Mouse (Mus musculus): ENCODE measurements around the gene Rrm2. TPM values are rescaled to one million over a fixed set of nuclear protein-coding genes. Genes with fewer than 3 reads are reported as not detected.

Gene Rrm2
- polyA plus RNA-seq, 1 experiment from 2014 or later = 120 TPM

- ATAC-seq (ENCODE audit: low read depth) (peak; percentile 45), DNase-seq (ENCODE audit: low spot score) (peak; percentile 96)
- WGBS = 28% methylated on average over 5 of the region's 5 CpGs
- peaks cover 30% of the 10 kb centered on the region for H3K36me3 ChIP-seq (ENCODE audit: control insufficient read depth, insufficient read depth, low read length)
- no peak overlapping the region; the same call in 1 of the 2 replicates for H3K27ac ChIP-seq (replicated peaks; ENCODE audit: low read depth, low read length)
- peaks cover 12% of the 10 kb centered on the region for H3K4me1 ChIP-seq (ENCODE audit: control insufficient read depth, insufficient read depth, low read length)
- peak overlapping the region; percentile 77 for H3K4me2 ChIP-seq (ENCODE audit: low read depth, low read length)
- H3K27me3 ChIP-seq (replicated peaks; ENCODE audit: control insufficient read depth, insufficient read depth, low read length) = no peaks in the 10 kb centered on the region
- H3K9me3 ChIP-seq (ENCODE audit: control insufficient read depth, low read length) = no peaks in the 10 kb centered on the region
- H3K9ac ChIP-seq (ENCODE audit: low read depth, low read length) = peak overlapping the region; percentile 83; the same call in 1 of the 2 replicates
- H3K4me3 ChIP-seq (ENCODE audit: low read depth, low read length) = peak overlapping the region; percentile 93
These were observed 1.9 kb downstream of the Rrm2 start for GRCm38 (mm10) chr12:24709831-24710508.

- peak overlapping the region; percentile 77 for H3K4me2 ChIP-seq (ENCODE audit: low read depth, low read length)
- H3K27ac ChIP-seq (replicated peaks; ENCODE audit: low read depth, low read length) = no peak overlapping the region; the same call in 1 of the 2 replicates
- ATAC-seq (ENCODE audit: low read depth) (no peak), DNase-seq (ENCODE audit: low spot score) (no peak)
- 62% methylated on average over 5 of the region's 5 CpGs for WGBS
- H3K27me3 ChIP-seq (replicated peaks; ENCODE audit: control insufficient read depth, insufficient read depth, low read length) = no peaks in the 10 kb centered on the region
- H3K9ac ChIP-seq (ENCODE audit: low read depth, low read length) = no peak overlapping the region
- H3K9me3 ChIP-seq (ENCODE audit: control insufficient read depth, low read length) = no peaks in the 10 kb centered on the region
- H3K4me1 ChIP-seq (ENCODE audit: control insufficient read depth, insufficient read depth, low read length) = peaks cover 12% of the 10 kb centered on the region
- H3K4me3 ChIP-seq (ENCODE audit: low read depth, low read length) = no peak overlapping the region
- peaks cover 30% of the 10 kb centered on the region for H3K36me3 ChIP-seq (ENCODE audit: control insufficient read depth, insufficient read depth, low read length)
These were observed 2.6 kb downstream of the Rrm2 start for GRCm38 (mm10) chr12:24710672-24711071.

GRCm38 (mm10) chr12:24712396-24712795 lies 4.4 kb downstream of the Rrm2 start:
- no peak overlapping the region for H3K4me3 ChIP-seq (ENCODE audit: low read depth, low read length)
- H3K9ac ChIP-seq (ENCODE audit: low read depth, low read length) = no peak overlapping the region
- H3K27me3 ChIP-seq (replicated peaks; ENCODE audit: control insufficient read depth, insufficient read depth, low read length) = no peaks in the 10 kb centered on the region
- peaks cover 30% of the 10 kb centered on the region for H3K36me3 ChIP-seq (ENCODE audit: control insufficient read depth, insufficient read depth, low read length)
- no peaks in the 10 kb centered on the region for H3K9me3 ChIP-seq (ENCODE audit: control insufficient read depth, low read length)
- DNase-seq (ENCODE audit: low spot score) (no peak), ATAC-seq (ENCODE audit: low read depth) (no peak)
- 78% methylated on average over 8 of the region's 8 CpGs for WGBS
- H3K4me2 ChIP-seq (ENCODE audit: low read depth, low read length) = no peak overlapping the region
- H3K4me1 ChIP-seq (ENCODE audit: control insufficient read depth, insufficient read depth, low read length) = peaks cover 4% of the 10 kb centered on the region; the same call in 1 of the 2 replicates
- H3K27ac ChIP-seq (replicated peaks; ENCODE audit: low read depth, low read length) = no peak overlapping the region

GRCm38 (mm10) chr12:24714579-24715255 lies 6.7 kb downstream of the Rrm2 start:
- 73% methylated on average over 5 of the region's 5 CpGs for WGBS
- Histone ChIP-seq H3K27ac (replicated peaks; ENCODE audit: low read depth, low read length) (no peak overlapping the region), H3K4me2 (ENCODE audit: low read depth, low read length) (no peak overlapping the region), H3K27me3 (replicated peaks; ENCODE audit: control insufficient read depth, insufficient read depth, low read length) (no peaks in the 10 kb centered on the region), H3K4me1 (ENCODE audit: control insufficient read depth, insufficient read depth, low read length) (peaks cover 4% of the 10 kb centered on the region; the same call in 1 of the 2 replicates), H3K9ac (ENCODE audit: low read depth, low read length) (no peak overlapping the region), H3K36me3 (ENCODE audit: control insufficient read depth, insufficient read depth, low read length) (peaks cover 30% of the 10 kb centered on the region), H3K9me3 (ENCODE audit: control insufficient read depth, low read length) (no peaks in the 10 kb centered on the region), H3K4me3 (ENCODE audit: low read depth, low read length) (no peak overlapping the region)
- DNase-seq (ENCODE audit: low spot score) (no peak), ATAC-seq (ENCODE audit: low read depth) (no peak)

GRCm38 (mm10) chr12:24715268-24715896 lies 7.3 kb downstream of the Rrm2 start:
- peaks cover 3% of the 10 kb centered on the region; the same call in 1 of the 2 replicates for H3K4me1 ChIP-seq (ENCODE audit: control insufficient read depth, insufficient read depth, low read length)
- DNase-seq (ENCODE audit: low spot score) (no peak), ATAC-seq (ENCODE audit: low read depth) (no peak)
- 78% methylated on average over 2 of the region's 2 CpGs for WGBS
- H3K27ac ChIP-seq (replicated peaks; ENCODE audit: low read depth, low read length) = no peak overlapping the region
- H3K27me3 ChIP-seq (replicated peaks; ENCODE audit: control insufficient read depth, insufficient read depth, low read length) = no peaks in the 10 kb centered on the region
- H3K9me3 ChIP-seq (ENCODE audit: control insufficient read depth, low read length) = no peaks in the 10 kb centered on the region
- H3K4me2 ChIP-seq (ENCODE audit: low read depth, low read length) = no peak overlapping the region
- H3K36me3 ChIP-seq (ENCODE audit: control insufficient read depth, insufficient read depth, low read length) = peaks cover 29% of the 10 kb centered on the region
- H3K4me3 ChIP-seq (ENCODE audit: low read depth, low read length) = no peak overlapping the region
- H3K9ac ChIP-seq (ENCODE audit: low read depth, low read length) = no peak overlapping the region

- no peak overlapping the region for H3K4me3 ChIP-seq (ENCODE audit: low read depth, low read length)
- H3K36me3 ChIP-seq (ENCODE audit: control insufficient read depth, insufficient read depth, low read length) = peaks cover 17% of the 10 kb centered on the region
- 55% methylated on average over 4 of the region's 4 CpGs for WGBS
- no peaks in the 10 kb centered on the region for H3K9me3 ChIP-seq (ENCODE audit: control insufficient read depth, low read length)
- ATAC-seq (ENCODE audit: low read depth) (peak; percentile 72), DNase-seq (ENCODE audit: low spot score) (no peak)
- no peak overlapping the region for H3K4me2 ChIP-seq (ENCODE audit: low read depth, low read length)
- H3K27me3 ChIP-seq (replicated peaks; ENCODE audit: control insufficient read depth, insufficient read depth, low read length) = no peaks in the 10 kb centered on the region
- H3K9ac ChIP-seq (ENCODE audit: low read depth, low read length) = no peak overlapping the region
- no peaks in the 10 kb centered on the region for H3K4me1 ChIP-seq (ENCODE audit: control insufficient read depth, insufficient read depth, low read length)
- no peak overlapping the region for H3K27ac ChIP-seq (replicated peaks; ENCODE audit: low read depth, low read length)
These were observed 8.8 kb downstream of the Rrm2 start for GRCm38 (mm10) chr12:24716721-24717301.

GRCm38 (mm10) chr12:24723434-24723833 lies 15.4 kb downstream of the Rrm2 start:
- Histone ChIP-seq H3K27ac (replicated peaks; ENCODE audit: low read depth, low read length) (peak overlapping the region; percentile 72), H3K9ac (ENCODE audit: low read depth, low read length) (no peak overlapping the region), H3K4me1 (ENCODE audit: control insufficient read depth, insufficient read depth, low read length) (peaks cover 10% of the 10 kb centered on the region), H3K4me3 (ENCODE audit: low read depth, low read length) (no peak overlapping the region), H3K9me3 (ENCODE audit: control insufficient read depth, low read length) (peaks cover 4% of the 10 kb centered on the region; the same call in 1 of the 2 replicates), H3K27me3 (replicated peaks; ENCODE audit: control insufficient read depth, insufficient read depth, low read length) (no peaks in the 10 kb centered on the region), H3K36me3 (ENCODE audit: control insufficient read depth, insufficient read depth, low read length) (no peaks in the 10 kb centered on the region), H3K4me2 (ENCODE audit: low read depth, low read length) (no peak overlapping the region)
- ATAC-seq (ENCODE audit: low read depth) (peak; percentile 41; the same call in 1 of the 2 replicates), DNase-seq (ENCODE audit: low spot score) (peak; percentile 53)
- WGBS = 22% methylated on average over 2 of the region's 2 CpGs

GRCm38 (mm10) chr12:24723859-24724258 lies 15.8 kb downstream of the Rrm2 start:
- H3K4me1 ChIP-seq (ENCODE audit: control insufficient read depth, insufficient read depth, low read length) = peaks cover 10% of the 10 kb centered on the region
- H3K4me2 ChIP-seq (ENCODE audit: low read depth, low read length) = no peak overlapping the region
- 66% methylated on average over 4 of the region's 4 CpGs for WGBS
- DNase-seq (ENCODE audit: low spot score) (no peak), ATAC-seq (ENCODE audit: low read depth) (peak; percentile 30)
- no peak overlapping the region for H3K4me3 ChIP-seq (ENCODE audit: low read depth, low read length)
- H3K36me3 ChIP-seq (ENCODE audit: control insufficient read depth, insufficient read depth, low read length) = no peaks in the 10 kb centered on the region
- peak overlapping the region; percentile 72 for H3K27ac ChIP-seq (replicated peaks; ENCODE audit: low read depth, low read length)
- peaks cover 5% of the 10 kb centered on the region; the same call in 1 of the 2 replicates for H3K9me3 ChIP-seq (ENCODE audit: control insufficient read depth, low read length)
- H3K9ac ChIP-seq (ENCODE audit: low read depth, low read length) = no peak overlapping the region; the same call in 1 of the 2 replicates
- H3K27me3 ChIP-seq (replicated peaks; ENCODE audit: control insufficient read depth, insufficient read depth, low read length) = no peaks in the 10 kb centered on the region

Data from embryonic facial prominence, embryonic 14.5 days (tissue).